Mouse (Mus musculus): ENCODE results near the gene Amotl1. TPM values are rescaled to one million over a fixed set of nuclear protein-coding genes. Genes with fewer than 3 reads are reported as not detected.

The Amotl1 gene
- polyA plus RNA-seq, 1 experiment, result 36.0 TPM

GRCm38 (mm10) chr9:14647849-14648248, 3.0 kb upstream of the Amotl1 start:
- Histone ChIP-seq H3K9me3 (replicated peaks; ENCODE audit: control insufficient read depth, insufficient read depth, low read length, poor library complexity, severe bottlenecking) (no peaks in the 10 kb centered on the region), H3K36me3 (ENCODE audit: control insufficient read depth, insufficient read depth, low read length, poor library complexity, severe bottlenecking) (no peaks in the 10 kb centered on the region), H3K4me3 (ENCODE audit: low read depth, low read length) (no peak overlapping the region), H3K27me3 (ENCODE audit: control insufficient read depth, insufficient read depth, low read length, poor library complexity, severe bottlenecking) (no peaks in the 10 kb centered on the region), H3K4me1 (ENCODE audit: control insufficient read depth, insufficient read depth, low read length) (peaks cover 7% of the 10 kb centered on the region), H3K27ac (ENCODE audit: insufficient read depth, low read length) (no peak overlapping the region), H3K9ac (ENCODE audit: low read depth, poor library complexity, severe bottlenecking) (no peak overlapping the region)
- TF ChIP-seq POLR2A (IDR thresholded peaks at IDR 0.05; ENCODE audit: insufficient read depth, low read length) (no peak), EP300 (IDR thresholded peaks at IDR 0.05; ENCODE audit: insufficient read depth, low read depth, low read length) (no peak), CTCF (IDR thresholded peaks at IDR 0.05; ENCODE audit: low read depth, low read length) (no peak)

- TF ChIP-seq EP300 (IDR thresholded peaks at IDR 0.05; ENCODE audit: insufficient read depth, low read depth, low read length), result no peak
- no peak for TF ChIP-seq CTCF (IDR thresholded peaks at IDR 0.05; ENCODE audit: low read depth, low read length)
- TF ChIP-seq POLR2A (IDR thresholded peaks at IDR 0.05; ENCODE audit: insufficient read depth, low read length), result no peak
- Histone ChIP-seq H3K4me3 (ENCODE audit: low read depth, low read length) (no peak overlapping the region), H3K36me3 (ENCODE audit: control insufficient read depth, insufficient read depth, low read length, poor library complexity, severe bottlenecking) (no peaks in the 10 kb centered on the region), H3K9me3 (replicated peaks; ENCODE audit: control insufficient read depth, insufficient read depth, low read length, poor library complexity, severe bottlenecking) (no peaks in the 10 kb centered on the region), H3K27ac (ENCODE audit: insufficient read depth, low read length) (no peak overlapping the region), H3K4me1 (ENCODE audit: control insufficient read depth, insufficient read depth, low read length) (peaks cover 12% of the 10 kb centered on the region), H3K9ac (ENCODE audit: low read depth, poor library complexity, severe bottlenecking) (no peak overlapping the region), H3K27me3 (ENCODE audit: control insufficient read depth, insufficient read depth, low read length, poor library complexity, severe bottlenecking) (no peaks in the 10 kb centered on the region)
These were observed 1.8 kb upstream of the Amotl1 start for GRCm38 (mm10) chr9:14646641-14647040.

- Histone ChIP-seq H3K27me3 (ENCODE audit: control insufficient read depth, insufficient read depth, low read length, poor library complexity, severe bottlenecking) (no peaks in the 10 kb centered on the region), H3K27ac (ENCODE audit: insufficient read depth, low read length) (no peak overlapping the region), H3K36me3 (ENCODE audit: control insufficient read depth, insufficient read depth, low read length, poor library complexity, severe bottlenecking) (no peaks in the 10 kb centered on the region), H3K9me3 (replicated peaks; ENCODE audit: control insufficient read depth, insufficient read depth, low read length, poor library complexity, severe bottlenecking) (no peaks in the 10 kb centered on the region), H3K4me3 (ENCODE audit: low read depth, low read length) (no peak overlapping the region), H3K4me1 (ENCODE audit: control insufficient read depth, insufficient read depth, low read length) (peaks cover 14% of the 10 kb centered on the region), H3K9ac (ENCODE audit: low read depth, poor library complexity, severe bottlenecking) (no peak overlapping the region)
- TF ChIP-seq EP300 (IDR thresholded peaks at IDR 0.05; ENCODE audit: insufficient read depth, low read depth, low read length) (no peak), CTCF (IDR thresholded peaks at IDR 0.05; ENCODE audit: low read depth, low read length) (no peak), POLR2A (IDR thresholded peaks at IDR 0.05; ENCODE audit: insufficient read depth, low read length) (no peak)
These were observed 1.2 kb upstream of the Amotl1 start for GRCm38 (mm10) chr9:14646061-14646460.

GRCm38 (mm10) chr9:14643328-14643727, 1.5 kb downstream of the Amotl1 start:
- H3K9ac ChIP-seq (ENCODE audit: low read depth, poor library complexity, severe bottlenecking), result no peak overlapping the region
- no peak overlapping the region for H3K4me3 ChIP-seq (ENCODE audit: low read depth, low read length)
- H3K4me1 ChIP-seq (ENCODE audit: control insufficient read depth, insufficient read depth, low read length), result peaks cover 14% of the 10 kb centered on the region
- no peaks in the 10 kb centered on the region for H3K27me3 ChIP-seq (ENCODE audit: control insufficient read depth, insufficient read depth, low read length, poor library complexity, severe bottlenecking)
- TF ChIP-seq EP300 (IDR thresholded peaks at IDR 0.05; ENCODE audit: insufficient read depth, low read depth, low read length), result no peak
- TF ChIP-seq POLR2A (IDR thresholded peaks at IDR 0.05; ENCODE audit: insufficient read depth, low read length), result no peak
- TF ChIP-seq CTCF (IDR thresholded peaks at IDR 0.05; ENCODE audit: low read depth, low read length), result no peak
- no peaks in the 10 kb centered on the region for H3K36me3 ChIP-seq (ENCODE audit: control insufficient read depth, insufficient read depth, low read length, poor library complexity, severe bottlenecking)
- no peaks in the 10 kb centered on the region for H3K9me3 ChIP-seq (replicated peaks; ENCODE audit: control insufficient read depth, insufficient read depth, low read length, poor library complexity, severe bottlenecking)
- H3K27ac ChIP-seq (ENCODE audit: insufficient read depth, low read length), result peak overlapping the region; percentile 31; the same call in 1 of the 2 replicates

GRCm38 (mm10) chr9:14642251-14643021, 2.4 kb downstream of the Amotl1 start:
- Histone ChIP-seq H3K9ac (ENCODE audit: low read depth, poor library complexity, severe bottlenecking) (no peak overlapping the region), H3K27me3 (ENCODE audit: control insufficient read depth, insufficient read depth, low read length, poor library complexity, severe bottlenecking) (no peaks in the 10 kb centered on the region), H3K36me3 (ENCODE audit: control insufficient read depth, insufficient read depth, low read length, poor library complexity, severe bottlenecking) (no peaks in the 10 kb centered on the region), H3K9me3 (replicated peaks; ENCODE audit: control insufficient read depth, insufficient read depth, low read length, poor library complexity, severe bottlenecking) (no peaks in the 10 kb centered on the region), H3K4me1 (ENCODE audit: control insufficient read depth, insufficient read depth, low read length) (peaks cover 14% of the 10 kb centered on the region), H3K27ac (ENCODE audit: insufficient read depth, low read length) (peak overlapping the region; percentile 93), H3K4me3 (ENCODE audit: low read depth, low read length) (no peak overlapping the region)
- TF ChIP-seq POLR2A (IDR thresholded peaks at IDR 0.05; ENCODE audit: insufficient read depth, low read length) (no peak), EP300 (IDR thresholded peaks at IDR 0.05; ENCODE audit: insufficient read depth, low read depth, low read length) (peak; percentile 95), CTCF (IDR thresholded peaks at IDR 0.05; ENCODE audit: low read depth, low read length) (no peak)

- Histone ChIP-seq H3K27ac (ENCODE audit: insufficient read depth, low read length) (peak overlapping the region; percentile 93), H3K4me1 (ENCODE audit: control insufficient read depth, insufficient read depth, low read length) (peaks cover 14% of the 10 kb centered on the region), H3K9ac (ENCODE audit: low read depth, poor library complexity, severe bottlenecking) (no peak overlapping the region), H3K4me3 (ENCODE audit: low read depth, low read length) (no peak overlapping the region), H3K9me3 (replicated peaks; ENCODE audit: control insufficient read depth, insufficient read depth, low read length, poor library complexity, severe bottlenecking) (no peaks in the 10 kb centered on the region), H3K36me3 (ENCODE audit: control insufficient read depth, insufficient read depth, low read length, poor library complexity, severe bottlenecking) (no peaks in the 10 kb centered on the region), H3K27me3 (ENCODE audit: control insufficient read depth, insufficient read depth, low read length, poor library complexity, severe bottlenecking) (no peaks in the 10 kb centered on the region)
- TF ChIP-seq POLR2A (IDR thresholded peaks at IDR 0.05; ENCODE audit: insufficient read depth, low read length), result no peak
- TF ChIP-seq CTCF (IDR thresholded peaks at IDR 0.05; ENCODE audit: low read depth, low read length), result no peak
- peak; percentile 89 for TF ChIP-seq EP300 (IDR thresholded peaks at IDR 0.05; ENCODE audit: insufficient read depth, low read depth, low read length)
These were observed 3.4 kb downstream of the Amotl1 start for GRCm38 (mm10) chr9:14641310-14642067.
